Mouse (Mus musculus): Measurements from ENCODE around the gene Eif3i.

DNA sequence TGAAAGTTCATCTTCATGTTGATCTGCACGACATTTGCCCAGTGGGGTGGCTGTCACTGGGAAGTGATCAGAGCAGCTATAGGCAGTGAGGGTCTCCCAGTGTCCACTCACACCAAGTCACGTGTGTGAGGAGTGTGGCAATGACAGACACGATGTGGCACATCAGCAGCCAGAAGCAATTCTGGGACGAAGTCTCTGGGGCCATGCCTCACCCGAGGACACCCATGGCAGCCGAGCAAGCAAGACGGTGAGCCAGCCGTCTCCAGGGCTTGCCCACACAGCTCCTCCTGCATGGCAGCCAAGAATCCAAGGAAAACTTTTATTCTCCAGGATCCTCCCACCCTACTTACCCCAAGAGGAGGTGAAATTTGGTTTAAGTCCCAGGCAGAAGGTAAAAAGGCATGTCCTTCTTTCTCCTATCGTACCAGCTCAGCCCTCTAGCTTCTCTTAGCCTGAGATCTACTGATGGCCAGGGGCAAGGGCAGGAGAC lies 15.4 kb upstream of the Eif3i start:
- TF ChIP-seq USF1 (IDR thresholded peaks at IDR 0.05; ENCODE audit: low read depth) (no peak), MAX (IDR thresholded peaks at IDR 0.05) (no peak), CTCF (IDR thresholded peaks at IDR 0.05; ENCODE audit: control insufficient read depth, insufficient read depth, insufficient read length) (no peak)

Data from C2C12 (cell line).